Mouse (Mus musculus) c-Kit-positive CD71-positive TER-119-negative erythroid progenitor cells, embryonic 14.5 days (primary cell): ENCODE results near the gene Rab30.

ENCODE experiments used
- DNase-seq: peaks from one replicate; pipeline ENCODE4 v3.0.0-alpha.2; 2013; ENCODE audit warnings: low read depth

Gene Rab30

DNA sequence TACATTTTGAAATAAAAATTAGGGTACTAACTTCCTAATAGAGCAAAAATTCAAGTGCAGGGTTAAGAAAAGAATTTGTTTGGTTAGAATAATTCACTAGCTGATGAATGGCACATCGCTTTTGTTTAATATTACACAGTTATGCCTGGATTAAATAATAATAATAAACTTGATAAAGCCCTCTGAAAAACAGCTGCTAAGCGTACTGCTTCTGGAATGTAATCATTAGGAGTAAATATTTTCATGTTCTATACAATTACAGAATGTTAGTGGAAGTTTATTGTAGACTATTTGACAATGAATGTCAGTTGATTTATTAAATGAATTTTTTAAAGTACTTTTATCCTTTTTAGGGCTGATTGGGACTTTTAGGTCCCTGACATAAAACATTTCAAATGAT is 100.9 kb downstream of the Rab30 start:
- DNase-seq = no peak

DNA sequence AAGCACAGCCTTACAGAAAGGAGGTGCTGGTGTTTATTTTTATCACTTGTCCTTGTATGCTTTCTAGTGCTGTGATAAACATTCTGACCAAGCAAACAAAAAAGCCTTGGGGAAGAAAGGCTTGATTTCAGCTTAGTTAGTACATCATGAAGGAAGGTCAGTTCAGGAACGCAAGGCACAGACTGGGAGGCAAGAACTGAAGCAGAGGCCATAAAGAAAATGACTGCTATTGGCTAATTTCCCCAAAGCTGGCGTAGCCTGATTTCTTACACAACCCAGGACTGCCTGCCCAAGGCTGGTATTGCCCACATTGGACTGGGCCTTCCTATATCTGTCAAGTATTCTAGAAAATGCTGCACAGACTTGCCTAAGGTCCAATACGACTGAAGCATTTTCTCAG is 106.8 kb downstream of the Rab30 start:
- no peak for DNase-seq

DNA sequence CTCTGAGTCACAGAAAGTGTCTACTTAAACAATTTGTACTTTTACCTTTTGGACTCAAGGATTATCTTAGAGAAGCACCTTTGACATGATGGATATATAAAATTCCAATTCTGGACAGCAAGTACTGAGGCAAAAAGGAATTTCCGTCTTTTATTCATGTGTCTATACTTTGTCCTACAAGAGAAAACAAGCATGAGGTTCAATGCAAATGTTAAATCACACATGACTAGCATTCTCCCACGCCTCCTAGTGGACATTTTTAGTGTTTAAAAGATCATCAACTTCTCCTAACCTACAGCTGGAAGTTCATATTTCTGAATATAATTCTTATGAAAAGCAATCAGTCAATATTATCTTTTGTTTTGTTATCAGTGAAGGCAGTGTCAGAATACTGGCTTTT is 125.1 kb downstream of the Rab30 start:
- DNase-seq = peak; percentile 51

DNA sequence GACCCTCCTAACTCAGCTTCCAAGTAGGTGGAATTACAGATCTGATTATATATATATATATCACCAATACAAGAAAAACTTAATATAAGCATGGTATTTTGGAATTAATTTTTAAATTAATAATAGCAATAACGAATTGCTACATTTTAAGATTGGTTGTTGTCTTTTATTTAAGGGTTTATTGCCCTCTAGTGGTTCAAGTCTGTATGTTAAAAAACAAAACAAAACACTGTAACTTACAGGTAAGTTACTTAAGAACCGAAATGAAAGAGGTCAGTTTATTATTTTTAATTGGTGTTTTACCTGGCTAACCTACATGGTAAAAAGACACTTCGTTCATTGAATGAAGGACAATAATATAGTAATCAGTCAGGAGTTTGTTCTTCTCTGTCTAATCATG is 128.8 kb downstream of the Rab30 start:
- no peak for DNase-seq

DNA sequence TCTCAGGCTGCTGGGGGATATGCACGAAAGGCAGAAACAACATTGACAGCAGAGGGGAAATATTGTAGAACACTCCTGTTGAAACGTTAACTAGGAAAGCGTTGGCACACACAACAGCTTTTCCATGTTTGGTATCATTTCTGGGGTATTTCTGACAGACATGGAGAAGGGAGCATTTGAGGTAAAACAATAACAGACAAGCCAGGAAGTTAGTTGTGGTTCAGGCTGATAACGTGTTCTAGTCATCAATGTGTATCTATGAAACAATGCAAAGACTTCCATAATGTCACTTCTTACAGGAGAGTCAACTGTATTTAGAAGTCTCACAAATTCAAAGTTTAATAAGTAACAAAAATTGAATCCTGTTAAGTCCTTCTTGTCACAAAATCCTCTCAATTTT is 130.2 kb downstream of the Rab30 start:
- no peak for DNase-seq

DNA sequence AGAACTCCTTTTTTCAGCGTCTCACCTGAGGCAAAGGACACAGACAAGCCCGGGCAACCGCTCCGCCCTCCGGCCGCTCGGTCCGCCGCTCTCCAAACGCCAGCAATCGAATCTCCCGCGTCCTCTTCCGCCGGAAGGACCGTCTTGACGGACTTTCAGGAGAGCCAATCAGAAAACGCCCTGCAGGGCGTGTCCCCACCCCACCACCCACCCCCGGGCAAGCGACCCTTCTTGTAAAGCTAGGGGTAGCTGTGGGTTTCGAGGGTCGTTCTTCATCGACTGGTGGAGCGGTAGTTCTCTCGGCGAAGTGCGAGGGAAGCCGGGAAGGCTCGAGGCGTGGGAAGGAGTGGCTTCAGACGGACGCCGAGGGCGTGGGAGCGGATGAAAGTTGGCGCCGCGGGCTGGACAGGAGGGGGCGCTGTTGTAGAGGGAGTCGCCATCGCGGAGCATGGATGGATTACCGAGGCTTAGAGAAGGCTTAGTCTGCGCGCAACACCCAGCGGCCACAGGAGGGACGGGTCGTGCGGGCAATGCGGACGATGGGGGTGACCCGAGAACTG is 132.8 kb downstream of the Rab30 start, which contains the start of the genes Ddias and Prcp:
Ddias (minus strand) TSS at position 132 of the 560 bp plus-strand sequence.
Prcp (plus strand) TSS at position 355 of the 560 bp plus-strand sequence.
- DNase-seq = peak; percentile 87

DNA sequence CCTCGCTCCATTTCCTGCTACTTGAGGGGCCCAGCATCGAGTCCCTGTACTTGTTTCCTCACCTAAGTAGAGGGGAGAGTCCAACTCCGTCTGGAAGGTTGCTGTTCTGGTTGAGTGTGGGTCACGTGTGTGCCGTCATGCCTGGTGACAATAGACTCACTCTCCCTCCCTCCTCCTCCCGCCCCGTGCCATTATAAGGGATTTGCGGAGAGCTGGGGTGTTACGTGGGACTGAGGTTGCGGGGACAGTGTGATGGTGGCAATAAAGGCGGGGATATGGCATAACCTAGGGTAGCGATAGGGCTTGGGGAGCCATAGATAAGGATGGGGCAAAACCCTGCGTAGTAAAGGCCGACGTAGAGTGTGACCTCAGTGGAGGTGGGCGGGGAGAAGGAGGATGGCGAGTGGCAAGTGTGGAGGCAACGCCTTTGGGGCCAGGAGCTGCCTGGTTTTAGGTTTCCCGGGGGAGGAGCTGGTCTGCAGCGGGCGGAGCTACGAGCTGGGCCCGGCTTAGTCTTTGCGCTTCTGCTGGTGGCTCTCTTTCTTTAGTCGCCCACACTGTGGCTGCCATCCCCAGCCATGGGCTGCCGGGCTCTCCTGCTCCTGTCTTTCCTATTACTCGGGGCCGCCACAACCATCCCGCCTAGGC is 133.5 kb downstream of the Rab30 start:
- DNase-seq = peak; percentile 96

DNA sequence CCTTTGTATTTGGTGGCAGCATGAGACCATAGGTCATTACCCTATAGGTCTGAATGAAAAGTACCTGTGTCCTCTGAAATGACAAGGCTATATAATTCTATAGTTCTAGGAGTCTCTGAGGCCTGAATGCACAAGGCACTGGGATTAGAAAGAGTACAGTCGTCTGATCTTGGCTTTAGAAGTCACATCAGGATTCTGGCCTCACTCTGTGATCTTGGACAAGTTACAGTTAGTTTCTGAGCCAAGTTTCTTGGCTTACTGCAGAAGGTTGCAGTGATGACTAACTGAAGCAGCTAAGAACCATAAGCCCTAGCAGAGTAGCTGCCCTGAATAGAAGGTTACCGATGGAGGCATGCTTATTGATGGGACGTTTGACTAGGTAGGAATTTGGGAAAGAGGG is 134.7 kb downstream of the Rab30 start:
- DNase-seq = no peak

DNA sequence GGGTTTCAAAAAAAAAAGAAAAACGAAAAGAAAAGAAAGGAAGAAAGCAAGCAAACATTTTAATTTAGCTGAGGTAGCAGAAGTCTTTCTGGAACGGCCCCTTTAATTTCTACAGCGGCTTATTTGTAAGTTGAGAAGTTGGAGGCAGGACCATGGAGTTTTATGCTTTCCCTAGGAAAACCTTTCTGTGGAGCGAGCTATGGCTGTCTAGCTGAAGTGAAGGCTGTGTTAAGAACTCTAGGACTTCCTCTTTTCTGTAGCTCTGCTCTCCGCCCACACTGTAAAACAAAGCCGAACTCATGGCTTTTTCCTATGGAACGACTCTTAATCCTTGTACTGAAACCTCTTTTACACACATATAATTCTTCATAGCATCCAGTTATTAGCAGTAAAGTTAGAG is 135.1 kb downstream of the Rab30 start:
- DNase-seq = no peak

DNA sequence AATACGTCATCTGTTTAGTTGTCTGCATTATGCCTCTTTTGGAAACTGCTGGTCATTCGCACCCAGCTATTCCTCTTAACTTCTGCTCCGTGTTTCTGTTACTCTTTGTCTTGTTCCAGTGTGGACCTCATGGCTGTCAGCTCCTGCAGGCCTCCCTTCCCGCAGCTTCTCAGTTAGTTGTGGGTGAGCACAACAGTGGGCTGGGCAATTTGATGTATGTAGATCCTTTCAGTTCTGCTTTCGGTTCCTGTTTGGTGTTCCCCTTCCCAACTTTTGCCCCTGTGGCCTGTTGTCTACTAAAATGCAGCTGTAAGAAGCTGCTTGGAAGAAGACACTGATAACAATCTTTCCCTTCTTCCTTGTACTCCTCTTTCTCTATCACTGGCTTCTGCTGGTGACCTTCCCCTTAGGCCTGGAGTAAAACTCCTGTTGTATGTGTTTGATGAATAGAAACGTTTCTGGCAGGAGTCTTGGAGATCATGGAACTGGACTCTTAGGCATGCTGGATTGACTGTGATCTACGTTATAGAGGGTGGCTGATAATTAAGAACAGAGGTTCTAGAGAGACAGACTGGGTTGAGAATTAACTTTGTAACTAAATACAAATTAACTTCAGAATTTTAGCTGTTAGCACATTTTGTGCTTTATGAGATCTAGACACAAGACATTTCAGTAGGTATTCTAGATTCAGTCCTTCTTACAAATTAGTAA is 137.3 kb downstream of the Rab30 start:
- DNase-seq = no peak

DNA sequence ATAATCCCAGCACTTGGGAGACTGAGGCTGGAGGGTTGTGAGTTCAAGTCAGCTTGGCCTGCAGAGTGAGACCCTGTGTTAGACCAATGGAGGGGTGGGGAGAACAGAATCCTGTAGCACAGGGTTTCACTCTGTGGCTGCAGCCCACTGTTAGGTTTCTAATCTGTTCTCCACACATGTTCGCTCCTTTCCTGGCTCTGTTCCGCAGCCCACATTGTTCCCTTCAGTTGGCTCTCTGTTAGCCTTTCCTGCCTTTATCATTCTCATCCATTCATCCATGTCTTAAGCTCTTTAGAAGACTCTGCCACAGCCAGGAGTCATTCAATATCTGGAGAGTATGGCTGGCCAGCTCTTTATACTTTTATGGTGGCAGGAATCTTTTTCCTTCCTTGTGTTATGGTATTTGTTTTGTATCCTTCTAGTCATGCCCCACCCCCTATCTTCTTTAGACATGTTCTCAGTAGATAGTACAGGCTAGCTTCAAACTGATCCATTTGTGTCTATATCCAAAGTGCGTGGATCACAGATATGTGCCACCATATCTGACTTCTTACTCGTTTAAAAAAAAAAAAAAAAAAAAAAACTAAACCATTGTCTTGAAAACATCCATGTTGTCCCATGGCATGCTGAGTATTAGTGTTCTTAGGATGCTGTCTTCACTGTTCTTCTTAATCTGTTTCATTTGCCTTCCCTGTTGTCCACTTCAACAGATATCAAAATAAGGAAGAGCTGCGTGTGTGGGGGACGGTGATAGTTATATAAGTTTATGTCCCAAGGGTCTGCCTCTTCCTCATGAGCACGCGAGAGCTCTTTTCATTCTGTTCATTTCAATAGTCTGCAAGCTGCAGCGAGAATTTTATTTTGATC is 142.7 kb downstream of the Rab30 start:
- peak; percentile 58 for DNase-seq

DNA sequence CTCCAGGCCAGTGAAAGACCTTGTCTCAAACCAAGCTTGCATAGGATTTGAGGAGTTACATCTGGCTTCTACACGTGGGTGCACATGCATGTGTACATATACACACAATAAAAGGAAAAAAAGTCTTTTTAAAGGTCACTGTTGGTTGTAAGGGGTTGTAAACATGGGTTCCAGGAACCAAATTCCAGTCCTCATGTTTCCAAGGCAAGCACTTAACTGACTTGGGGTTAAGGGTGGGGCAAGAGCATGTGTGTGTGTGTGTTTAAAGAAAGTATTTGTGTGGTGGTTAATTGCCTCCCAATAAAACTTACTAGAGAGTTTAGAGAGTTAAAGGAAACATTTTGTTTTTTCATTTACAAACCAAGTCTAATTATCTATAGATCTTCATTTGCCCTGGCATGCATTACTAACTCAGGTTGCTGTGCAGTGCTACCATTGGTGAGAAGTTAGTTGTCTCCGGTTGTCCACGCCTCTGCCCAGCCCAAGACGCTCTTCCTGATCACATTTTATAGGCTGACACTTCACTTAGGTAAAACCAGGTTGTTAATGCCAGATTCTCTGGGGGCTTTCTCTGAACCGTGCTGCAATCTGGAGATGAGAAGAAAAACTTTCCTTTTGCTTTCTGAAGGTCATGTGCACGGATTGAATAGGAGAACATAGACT is 143.7 kb downstream of the Rab30 start:
- no peak for DNase-seq

DNA sequence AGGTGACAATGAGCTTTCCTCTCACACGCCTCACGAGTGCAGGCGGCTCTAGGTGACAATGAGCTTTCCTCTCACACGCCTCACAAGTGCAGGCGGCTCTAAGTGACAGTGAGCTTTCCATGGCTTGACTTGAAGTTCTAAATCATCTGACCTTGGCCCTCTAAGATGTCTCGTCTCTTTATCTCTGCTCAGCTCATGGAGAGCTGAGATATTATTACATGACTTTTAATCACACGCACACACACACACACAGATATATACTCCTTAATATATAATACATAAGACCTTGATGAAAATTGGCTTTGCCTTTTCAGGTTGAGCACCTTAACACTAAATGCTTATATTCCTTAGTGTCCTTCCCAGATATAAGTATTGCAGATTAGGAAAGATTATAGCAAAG is 145.4 kb downstream of the Rab30 start:
- DNase-seq = peak; percentile 46

DNA sequence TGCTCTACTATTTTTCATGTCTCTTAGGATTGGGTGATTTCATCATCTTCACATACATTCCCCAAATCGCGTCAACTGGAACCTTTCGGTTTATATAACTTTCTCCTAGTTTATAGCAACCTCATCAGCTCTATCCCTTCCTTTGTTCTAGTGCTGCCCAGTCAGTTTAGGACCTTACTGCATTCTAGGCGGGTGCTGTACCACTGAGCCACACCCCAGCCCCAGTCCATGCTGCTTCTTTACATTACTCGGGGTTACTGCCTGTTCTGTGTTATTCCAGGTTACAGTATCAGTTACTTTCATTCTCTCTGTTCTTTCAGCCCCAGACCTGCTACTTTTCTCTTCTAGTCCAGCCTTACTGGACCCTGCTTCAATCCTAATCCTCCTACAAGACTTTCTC is 145.8 kb downstream of the Rab30 start:
- no peak for DNase-seq

DNA sequence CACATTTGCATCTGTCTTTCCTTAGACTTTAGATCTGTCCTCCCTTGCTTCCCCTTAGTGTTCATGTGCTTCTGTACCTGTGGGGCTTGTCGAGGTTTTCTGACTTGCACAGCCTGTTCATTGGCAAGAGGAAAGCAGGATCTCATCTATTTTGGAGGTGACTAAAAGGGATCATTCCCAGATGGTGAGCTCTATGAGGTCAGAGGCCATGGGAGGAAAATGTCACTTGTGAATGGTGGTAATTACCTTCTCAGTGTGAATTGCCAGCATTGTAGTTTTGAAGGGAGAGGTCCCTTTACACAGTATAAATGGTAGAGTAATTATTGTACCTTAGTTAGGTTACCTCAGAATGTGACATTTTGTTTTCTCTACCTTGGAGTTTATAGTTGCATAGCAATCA is 148.8 kb downstream of the Rab30 start:
- DNase-seq = no peak

DNA sequence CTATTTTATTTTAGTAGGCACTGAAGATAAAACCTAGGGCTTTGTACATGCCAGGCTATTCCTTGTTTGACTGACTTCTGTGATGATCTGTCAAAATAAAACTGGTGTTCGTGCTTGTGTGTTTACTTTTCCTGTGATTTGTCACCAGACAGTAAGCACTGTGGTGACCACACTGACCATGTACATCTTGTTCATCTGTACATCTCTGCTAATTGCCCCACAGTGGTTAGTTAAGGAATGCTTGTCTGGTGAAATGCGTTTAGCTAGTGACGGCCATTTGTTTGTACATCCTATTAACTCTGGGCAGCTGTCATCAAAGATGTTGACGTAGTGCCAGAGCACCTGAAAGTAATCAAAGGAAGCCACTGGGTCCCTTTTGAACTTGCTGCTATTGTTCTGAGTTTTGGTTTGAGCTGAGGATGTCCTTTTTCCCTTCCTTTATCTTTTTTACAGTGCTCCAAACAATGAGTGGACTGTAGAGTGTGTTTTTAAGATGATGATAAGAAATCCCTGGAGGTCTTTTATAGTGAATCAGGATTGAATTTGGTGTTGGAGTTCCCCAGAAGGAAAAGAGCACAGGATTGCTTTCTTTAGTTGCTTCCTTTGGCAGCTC is 149.3 kb downstream of the Rab30 start:
- DNase-seq = no peak

DNA sequence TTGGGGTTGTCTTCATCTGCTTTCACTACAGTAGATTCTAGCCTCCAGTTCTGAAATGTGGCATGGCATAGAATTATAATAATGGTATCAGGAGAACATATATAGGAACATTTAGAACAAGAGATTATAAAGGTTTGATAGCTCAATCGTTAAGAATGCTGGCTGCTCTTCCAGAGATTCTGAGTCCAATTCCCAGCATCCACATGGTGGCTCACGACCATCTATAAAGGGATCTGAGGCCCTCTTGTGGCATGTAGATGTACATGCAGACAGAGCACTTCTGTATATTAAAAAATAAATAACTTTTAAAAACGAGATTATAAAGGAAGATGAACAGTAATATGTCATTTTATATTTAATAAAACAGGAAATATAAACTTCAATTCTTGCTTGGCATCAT is 152.1 kb downstream of the Rab30 start:
- DNase-seq = no peak
